Mouse (Mus musculus): Measurements from ENCODE around the gene Ets2.

- TF ChIP-seq GATA1 (IDR thresholded peaks at IDR 0.05; ENCODE audit: borderline replicate concordance, low read length) (no peak), FLI1 (IDR thresholded peaks at IDR 0.05; ENCODE audit: low read length) (no peak)
Observed at GRCm38 (mm10) chr16:95763201-95763600, 61.3 kb downstream of the Ets2 start.
